Mouse (Mus musculus) cerebellum, adult 11-12 months (tissue): ENCODE results near the gene Car7.
"Not testable (repeated sequence)": the region's sequence is repeated elsewhere in the genome, so short reads cannot be mapped to it uniquely, and the experiment has no call there.

Source experiments
- DNase-seq: peaks from one replicate; pipeline ENCODE4 v3.0.0; 2022

Gene Car7

GRCm38 (mm10) chr8:104569559-104569958, 35.1 kb downstream of the Car7 start:
- no peak for DNase-seq

GRCm38 (mm10) chr8:104570436-104571343, 36.2 kb downstream of the Car7 start:
- DNase-seq: peak; percentile 75

DNA sequence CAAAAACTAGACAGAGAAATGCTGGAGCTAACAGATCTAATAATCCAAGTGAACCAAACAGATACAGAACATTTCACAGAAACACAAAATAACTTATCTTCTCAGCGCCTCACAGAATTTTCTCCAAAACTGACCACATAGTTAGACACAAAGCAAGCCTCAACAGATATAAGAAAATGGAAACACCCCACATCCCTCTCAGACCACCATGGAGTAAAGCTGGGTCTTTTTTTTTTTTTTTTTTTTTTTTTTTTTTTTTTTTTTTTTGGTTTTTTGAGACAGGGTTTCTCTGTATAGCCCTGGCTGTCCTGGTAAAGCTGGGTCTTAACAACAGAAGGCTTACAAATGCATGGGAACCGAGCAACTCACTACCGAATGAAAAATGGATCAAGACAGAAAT, 42.3 kb downstream of the Car7 start:
- no peak for DNase-seq

GRCm38 (mm10) chr8:104577606-104578005, 43.1 kb downstream of the Car7 start:
- DNase-seq: not testable (repeated sequence)

DNA sequence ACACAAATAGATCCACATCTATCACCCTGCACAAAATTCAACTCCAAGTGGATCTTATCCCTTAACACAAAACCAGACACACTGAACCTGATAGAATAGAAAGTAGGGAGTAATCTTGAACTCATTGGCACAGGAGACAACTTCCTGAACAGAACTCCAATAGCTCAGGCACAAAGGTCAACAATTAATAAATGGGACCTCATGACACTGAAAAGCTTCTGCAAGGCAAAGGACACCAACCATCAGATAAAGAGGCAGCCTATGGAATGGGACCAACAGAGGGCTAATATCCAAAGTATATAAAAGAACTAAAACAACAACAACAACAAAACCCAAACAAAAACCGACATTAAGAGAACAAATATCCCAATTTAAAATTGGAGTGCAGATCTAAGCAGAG, 50.0 kb downstream of the Car7 start:
- DNase-seq: no peak

- DNase-seq: no peak
These were observed 55.8 kb downstream of the Car7 start for GRCm38 (mm10) chr8:104590284-104590683.

DNA sequence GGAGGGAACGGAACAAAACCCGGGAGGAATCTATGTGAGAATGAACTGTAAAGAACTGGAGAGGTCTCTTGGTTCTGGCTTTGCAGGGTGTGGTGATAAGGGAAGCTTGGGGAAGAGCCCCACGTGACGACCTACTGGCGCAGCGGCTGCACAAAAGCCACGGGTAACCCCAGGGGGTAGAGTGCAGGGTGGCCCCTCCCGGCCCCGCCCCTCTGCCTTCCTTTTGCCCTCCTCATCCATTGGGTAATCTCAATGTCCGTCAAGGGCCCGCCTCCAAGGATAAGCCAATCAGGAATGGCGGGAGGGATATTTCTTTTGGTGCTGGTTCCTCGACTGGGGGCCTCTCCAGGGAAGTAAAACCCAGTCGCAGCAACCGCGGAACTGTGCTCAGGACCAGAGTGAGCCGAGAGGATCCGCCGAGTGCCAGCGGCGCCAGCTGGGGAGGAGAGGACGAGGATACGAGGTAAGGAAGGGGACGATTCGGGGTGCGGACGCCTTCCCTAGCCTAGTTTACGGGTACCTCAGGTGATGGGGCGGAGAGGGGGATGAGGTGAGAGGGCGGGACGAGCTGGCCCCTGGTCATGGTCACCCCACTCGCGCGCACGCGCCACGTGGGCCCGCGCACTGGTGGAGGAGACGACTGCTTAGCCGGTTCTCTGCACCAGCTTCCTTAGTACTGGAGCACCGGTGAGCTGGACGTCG, 56.8 kb downstream of the Car7 start, which contains the start of gene Pdp2:
Pdp2 (plus strand) TSS at position 319 of the 702 bp plus-strand sequence.
- DNase-seq: peak; percentile 92

GRCm38 (mm10) chr8:104591856-104592255, 57.4 kb downstream of the Car7 start:
- no peak for DNase-seq

- DNase-seq: no peak
These were observed 58.1 kb downstream of the Car7 start for GRCm38 (mm10) chr8:104592566-104592965.

DNA sequence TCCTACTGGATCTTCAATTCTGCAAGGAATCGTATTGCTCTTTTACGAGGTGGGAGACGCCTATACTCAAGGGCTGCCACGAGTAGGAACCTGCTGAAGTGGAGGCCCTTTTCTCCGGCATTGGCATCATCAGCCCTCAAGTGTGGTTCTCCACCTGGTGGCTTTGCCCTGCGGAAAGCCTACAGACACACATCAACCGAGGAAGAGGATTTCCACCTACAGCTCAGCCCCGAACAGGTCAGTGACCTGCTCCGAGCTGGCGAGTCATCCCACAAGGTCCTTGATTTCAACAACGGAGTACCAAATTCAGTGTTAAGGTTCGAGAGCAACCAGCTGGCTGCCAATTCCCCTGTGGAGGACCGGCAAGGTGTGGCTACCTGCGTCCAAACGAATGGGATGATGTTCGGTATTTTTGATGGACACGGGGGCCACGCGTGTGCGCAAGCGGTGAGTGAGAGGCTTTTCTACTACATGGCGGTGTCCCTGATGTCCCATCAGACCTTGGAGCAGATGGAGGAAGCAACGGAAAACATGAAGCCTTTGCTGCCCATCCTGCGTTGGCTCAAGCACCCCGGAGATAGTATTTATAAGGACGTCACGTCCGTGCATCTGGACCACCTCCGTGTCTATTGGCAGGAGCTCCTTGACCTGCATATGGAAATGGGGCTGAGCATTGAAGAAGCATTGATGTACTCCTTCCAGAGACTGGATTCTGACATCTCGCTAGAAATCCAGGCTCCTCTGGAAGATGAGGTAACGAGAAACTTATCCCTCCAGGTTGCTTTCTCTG, 59.2 kb downstream of the Car7 start:
- DNase-seq: peak; percentile 25

DNA sequence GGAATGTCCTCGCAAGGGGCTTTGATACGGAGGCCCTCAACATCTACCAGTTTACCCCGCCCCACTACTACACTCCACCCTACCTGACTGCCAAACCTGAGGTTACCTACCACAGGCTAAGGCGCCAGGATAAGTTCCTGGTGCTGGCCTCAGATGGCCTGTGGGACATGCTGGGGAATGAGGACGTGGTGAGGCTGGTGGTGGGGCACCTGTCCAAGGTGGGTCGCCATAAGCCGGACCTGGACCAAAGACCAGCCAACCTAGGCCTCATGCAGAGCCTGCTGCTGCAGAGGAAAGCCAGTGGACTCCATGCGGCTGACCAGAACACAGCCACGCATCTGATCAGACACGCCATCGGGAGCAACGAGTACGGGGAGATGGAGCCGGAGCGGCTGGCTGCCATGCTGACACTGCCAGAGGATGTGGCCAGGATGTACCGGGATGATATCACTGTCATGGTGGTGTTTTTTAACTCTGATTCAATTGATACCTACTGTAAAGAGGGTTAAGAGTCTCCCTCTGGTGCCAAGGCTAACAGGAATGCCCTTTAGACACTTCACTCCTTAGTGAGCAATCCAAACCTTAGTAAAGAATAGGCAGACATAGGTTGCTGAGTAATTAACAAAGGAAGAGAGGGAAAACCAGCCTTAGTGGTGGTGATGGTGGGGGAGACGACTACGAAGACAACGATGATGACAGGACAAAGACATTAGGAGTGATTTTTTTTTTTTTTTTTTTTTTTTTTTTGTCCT, 60.3 kb downstream of the Car7 start:
- no peak for DNase-seq

DNA sequence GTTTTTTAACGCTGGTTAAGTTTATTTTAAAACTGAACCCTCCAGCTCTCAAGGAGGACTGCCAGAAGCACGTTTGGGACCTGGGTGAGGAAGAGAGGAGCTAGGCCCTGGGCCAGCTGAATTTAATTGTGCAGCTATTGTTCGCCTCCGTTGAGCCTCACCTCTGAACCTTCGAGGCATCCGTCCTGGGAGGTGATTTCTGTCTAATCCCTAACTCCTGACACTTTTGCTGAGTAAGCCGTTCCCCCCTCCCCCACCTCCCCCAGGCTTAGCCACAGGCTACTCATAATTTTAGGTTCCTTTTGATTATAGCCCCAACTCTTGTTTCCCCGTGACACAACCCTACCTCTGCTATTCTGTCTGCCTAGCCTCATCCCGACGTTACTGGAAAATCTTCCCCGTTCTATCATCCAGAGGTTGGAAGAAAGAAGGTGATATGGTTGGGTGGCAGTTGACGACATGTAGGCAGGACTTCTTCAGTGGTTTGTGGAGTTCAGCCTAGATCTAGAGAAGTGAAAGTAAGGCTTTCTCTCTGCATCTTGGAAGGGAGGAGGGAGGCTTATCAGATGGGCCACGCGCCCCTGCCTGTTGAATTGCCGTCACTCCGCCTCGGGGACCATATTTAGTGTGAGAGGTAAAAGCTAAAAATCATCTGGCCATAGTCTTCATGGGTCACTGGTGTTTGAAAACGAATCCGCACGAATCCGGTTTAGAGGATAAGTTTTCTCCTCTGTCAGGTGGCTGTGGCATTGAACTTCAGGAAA, 61.5 kb downstream of the Car7 start:
- no peak for DNase-seq

DNA sequence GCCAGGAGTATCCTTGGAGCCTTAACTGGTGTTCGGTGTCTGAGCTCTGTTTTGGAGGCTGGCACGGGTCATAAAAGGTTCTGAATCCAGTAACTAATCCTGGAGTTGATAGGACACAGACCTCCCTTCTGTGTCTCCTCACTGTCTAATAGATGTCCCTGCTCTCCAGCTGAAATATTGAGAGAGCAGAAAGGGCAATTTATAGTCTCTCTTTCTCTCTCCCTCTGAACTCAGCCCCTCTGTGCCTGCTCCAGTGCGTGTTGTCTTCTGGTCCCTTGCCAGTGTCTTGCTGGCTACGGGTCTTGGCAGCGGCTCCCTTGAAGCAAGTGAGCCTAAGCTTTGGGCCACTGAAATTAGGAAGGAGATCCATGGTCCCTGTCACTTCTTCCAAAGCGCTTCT, 63.2 kb downstream of the Car7 start:
- DNase-seq: no peak

GRCm38 (mm10) chr8:104598496-104598895, 64.0 kb downstream of the Car7 start:
- no peak for DNase-seq
